Mouse (Mus musculus): ENCODE data around the gene Magi1. TPM values are rescaled to one million over a fixed set of nuclear protein-coding genes. Genes with fewer than 3 reads are reported as not detected.

Gene Magi1
- total RNA-seq, 2 experiments from 2014 or later, result 14.3 to 16.6 TPM

GRCm38 (mm10) chr6:94259981-94260380, 23.7 kb downstream of the Magi1 start:
- intact Hi-C loops (cut with DNase I), result no loop called here
- no peak for DNase-seq

GRCm38 (mm10) chr6:94257831-94258173, 25.9 kb downstream of the Magi1 start:
- intact Hi-C loops (cut with DNase I), result loop anchor here (2.0 kb wide), 1 partner anchor 25 kb away; the partner anchor contains the start of gene Magi1
- no peak for DNase-seq

- intact Hi-C loops (cut with DNase I), result loop anchor here (2.0 kb wide), 1 partner anchor 26 kb away; the partner anchor contains the start of gene Magi1
- DNase-seq, result no peak
Observed at GRCm38 (mm10) chr6:94256982-94257830, 26.5 kb downstream of the Magi1 start.

- DNase-seq, result no peak
- intact Hi-C loops (cut with DNase I), result no loop called here
Observed at GRCm38 (mm10) chr6:94253943-94254342, 29.8 kb downstream of the Magi1 start.

GRCm38 (mm10) chr6:94251358-94251945, 32.3 kb downstream of the Magi1 start:
- intact Hi-C loops (cut with DNase I), result no loop called here
- DNase-seq, result no peak

- intact Hi-C loops (cut with DNase I), result no loop called here
- DNase-seq, result no peak
Observed at GRCm38 (mm10) chr6:94249286-94249790, 34.4 kb downstream of the Magi1 start.

GRCm38 (mm10) chr6:94241251-94241650, 42.5 kb downstream of the Magi1 start:
- intact Hi-C loops (cut with DNase I), result no loop called here
- DNase-seq, result peak; percentile 22 to 43

GRCm38 (mm10) chr6:94238643-94239042, 45.1 kb downstream of the Magi1 start:
- DNase-seq, result no peak
- intact Hi-C loops (cut with DNase I), result no loop called here

- intact Hi-C loops (cut with DNase I), result no loop called here
Observed at GRCm38 (mm10) chr6:94236899-94237298, 46.8 kb downstream of the Magi1 start.

GRCm38 (mm10) chr6:94232243-94232785, 51.4 kb downstream of the Magi1 start:
- DNase-seq, result no peak
- intact Hi-C loops (cut with DNase I), result loop anchor here (2.0 kb wide), 1 partner anchor 48 kb away; no protein-coding TSS in a partner anchor

More at GRCm38 (mm10) chr6:94236899-94237298, 46.8 kb downstream of the Magi1 start:
- DNase-seq, result no peak

- intact Hi-C loops (cut with DNase I), result loop anchor here (2.0 kb wide), 1 partner anchor 49 kb away; no protein-coding TSS in a partner anchor
- no peak for DNase-seq
Observed at GRCm38 (mm10) chr6:94231831-94232230, 51.9 kb downstream of the Magi1 start.

GRCm38 (mm10) chr6:94231367-94231766, 52.4 kb downstream of the Magi1 start:
- DNase-seq, result no peak
- intact Hi-C loops (cut with DNase I), result no loop called here

- no peak for DNase-seq
- intact Hi-C loops (cut with DNase I), result no loop called here
Observed at GRCm38 (mm10) chr6:94230918-94231317, 52.8 kb downstream of the Magi1 start.

- DNase-seq, result no peak
- intact Hi-C loops (cut with DNase I), result no loop called here
Observed at GRCm38 (mm10) chr6:94230129-94230528, 53.6 kb downstream of the Magi1 start.

- intact Hi-C loops (cut with DNase I), result loop anchor here (2.0 kb wide), 1 partner anchor 81 kb away; no protein-coding TSS in a partner anchor
- no peak for DNase-seq
Observed at GRCm38 (mm10) chr6:94226262-94226661, 57.5 kb downstream of the Magi1 start.

- peak; percentile 46 to 48 for DNase-seq
- intact Hi-C loops (cut with DNase I), result loop anchor here (2.0 kb wide), 2 partner anchors 39 to 81 kb away; no protein-coding TSS in a partner anchor
Observed at GRCm38 (mm10) chr6:94225832-94226231, 57.9 kb downstream of the Magi1 start.

- DNase-seq, result no peak
- intact Hi-C loops (cut with DNase I), result loop anchor here (2.0 kb wide), 1 partner anchor 38 kb away; no protein-coding TSS in a partner anchor
Observed at GRCm38 (mm10) chr6:94225091-94225490, 58.6 kb downstream of the Magi1 start.

- intact Hi-C loops (cut with DNase I), result no loop called here
- DNase-seq, result no peak
Observed at GRCm38 (mm10) chr6:94222253-94222652, 61.5 kb downstream of the Magi1 start.

GRCm38 (mm10) chr6:94221750-94222149, 62.0 kb downstream of the Magi1 start:
- intact Hi-C loops (cut with DNase I), result no loop called here
- DNase-seq, result no peak

- DNase-seq, result no peak
- intact Hi-C loops (cut with DNase I), result no loop called here
Observed at GRCm38 (mm10) chr6:94218076-94218475, 65.6 kb downstream of the Magi1 start.

GRCm38 (mm10) chr6:94215834-94216233, 67.9 kb downstream of the Magi1 start:
- intact Hi-C loops (cut with DNase I), result no loop called here
- no peak for DNase-seq
